Mouse (Mus musculus): Measurements from ENCODE around the gene Tmem97.

Gene Tmem97

DNA sequence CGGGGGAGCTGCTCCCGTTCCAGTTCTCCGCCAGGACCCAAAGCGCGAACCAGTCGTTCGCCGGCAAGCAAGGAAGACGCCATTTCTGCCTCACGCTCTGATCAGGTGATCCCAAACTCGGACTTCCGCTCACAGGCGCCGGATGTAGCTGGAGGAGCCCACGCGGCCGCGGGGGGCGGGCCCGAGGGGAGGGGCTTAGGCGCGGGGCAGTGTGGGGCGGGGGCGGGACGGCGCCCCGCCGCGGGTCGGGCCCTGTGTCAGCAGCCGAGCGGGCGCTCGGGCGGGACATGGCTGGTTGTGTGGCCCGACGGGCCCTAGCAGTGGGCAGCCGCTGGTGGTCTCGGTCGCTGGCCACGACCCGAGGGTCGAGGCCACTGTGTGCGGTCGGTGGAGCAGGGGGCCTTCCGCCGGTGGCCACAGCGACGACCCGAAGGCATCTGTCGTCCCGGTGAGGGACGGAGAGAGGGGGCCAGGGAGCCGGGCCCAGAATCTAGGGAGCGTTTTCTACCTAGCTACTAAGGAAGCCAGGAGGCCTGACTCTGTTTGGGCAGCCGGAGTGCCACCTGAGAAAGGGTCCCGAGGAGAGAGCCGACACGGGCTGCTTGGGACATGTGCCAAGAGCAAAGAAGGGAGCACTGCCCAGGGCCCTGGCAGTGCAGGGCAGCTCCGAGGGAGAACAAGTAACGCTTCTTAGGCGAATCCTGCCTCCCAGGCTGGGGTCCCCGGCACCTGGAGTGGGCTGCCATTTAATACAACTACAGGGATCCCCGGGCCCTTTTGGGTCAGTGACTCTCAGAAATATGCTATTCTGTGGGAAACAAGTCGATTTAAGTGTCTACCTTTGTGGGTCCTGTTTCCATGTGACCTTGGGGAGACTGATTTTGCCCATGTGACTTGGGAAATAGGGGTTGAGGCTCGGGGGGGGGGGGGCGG is 38.3 kb downstream of the Tmem97 start, which contains the start of the genes Tmem199 and Poldip2:
Gene Tmem199, minus strand, starts transcription at position 148 of the 933 bp plus-strand sequence.
Gene Poldip2, plus strand, starts transcription at position 169 of the 933 bp plus-strand sequence.
- peak; percentile 86 for DNase-seq

DNA sequence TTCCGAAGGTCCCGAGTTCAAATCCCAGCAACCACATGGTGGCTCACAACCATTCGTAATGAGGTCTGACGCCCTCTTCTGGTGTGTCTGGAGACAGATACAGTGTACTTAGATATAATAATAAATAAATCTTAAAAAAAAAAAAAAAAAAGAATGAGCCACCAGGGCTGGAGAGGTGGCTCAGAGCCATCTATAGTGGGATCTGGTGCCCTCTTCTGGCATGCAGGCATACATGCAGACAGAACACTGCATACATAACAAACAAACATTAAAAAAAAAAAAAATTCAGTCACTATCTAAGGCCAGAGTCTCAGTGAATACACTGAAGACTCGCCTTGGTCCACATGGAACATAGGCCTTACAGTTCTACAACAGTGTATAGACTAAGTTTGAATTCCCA is 41.4 kb downstream of the Tmem97 start:
- peak; percentile 44 for DNase-seq

DNA sequence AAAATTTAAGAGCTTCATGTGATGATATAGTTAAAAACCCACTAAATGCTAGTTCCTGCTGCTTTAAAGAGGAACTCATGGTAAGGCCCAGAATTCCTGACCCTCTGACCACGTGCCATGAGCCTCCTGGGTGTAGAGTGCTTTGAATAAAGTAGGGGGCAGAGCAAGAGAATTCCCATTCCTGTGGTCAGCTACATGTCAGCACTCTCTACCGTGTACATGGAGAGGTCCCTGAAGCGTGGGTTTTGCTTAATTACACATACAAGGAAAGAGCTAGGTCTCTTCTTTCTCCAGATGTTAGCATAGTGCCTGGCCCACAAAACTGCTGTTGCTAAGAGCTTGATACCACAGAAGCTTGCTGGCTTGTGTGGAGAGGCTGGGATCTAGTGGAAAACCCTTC is 45.1 kb downstream of the Tmem97 start:
- no peak for DNase-seq

DNA sequence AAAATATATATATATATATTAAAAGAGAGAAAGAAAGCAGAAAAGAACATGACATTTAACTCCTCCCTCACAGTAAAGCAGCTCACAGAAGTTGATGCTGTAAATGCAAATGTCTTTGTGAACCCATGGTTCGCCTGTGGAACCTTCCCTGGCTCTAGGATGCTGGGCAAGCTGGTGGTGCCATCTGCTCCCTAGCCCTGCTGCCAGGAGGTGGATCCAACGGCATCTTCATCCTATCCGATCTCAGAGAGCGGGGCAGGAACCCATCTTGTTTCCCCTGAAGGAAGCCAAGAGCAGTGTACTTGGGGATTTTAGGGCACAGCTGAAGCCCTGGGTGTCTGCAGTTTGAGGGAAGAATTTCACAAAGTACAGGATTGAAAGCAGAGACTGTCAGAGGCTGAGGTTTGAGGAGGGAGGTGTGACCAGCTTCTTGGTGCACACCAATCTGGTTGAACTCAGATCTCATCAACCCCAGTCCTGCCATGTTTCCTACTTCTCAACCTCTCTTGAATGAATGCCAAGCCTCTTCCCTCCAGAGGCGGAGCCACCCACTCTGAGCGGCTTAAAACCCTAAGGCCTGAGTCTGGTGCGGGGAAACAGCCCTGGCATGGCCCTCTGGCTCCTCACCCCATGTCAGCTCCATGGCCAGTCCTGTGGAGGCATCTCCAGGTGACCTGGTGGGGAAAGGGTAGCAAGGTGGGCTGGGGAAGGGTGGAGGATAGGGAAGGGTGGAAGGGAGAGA is 47.5 kb downstream of the Tmem97 start, which contains the start of gene Sebox:
Gene Sebox, plus strand, starts transcription at position 539 of the 742 bp plus-strand sequence.
- DNase-seq: peak; percentile 92

GRCm38 (mm10) chr11:78501529-78501928 is 49.0 kb downstream of the Tmem97 start:
- peak; percentile 61 for DNase-seq

- DNase-seq: no peak
Observed at GRCm38 (mm10) chr11:78500623-78501202, 49.9 kb downstream of the Tmem97 start.

- DNase-seq: peak; percentile 53
Observed at GRCm38 (mm10) chr11:78499543-78499942, 51.0 kb downstream of the Tmem97 start.

- no peak for DNase-seq
Observed at GRCm38 (mm10) chr11:78499004-78499403, 51.6 kb downstream of the Tmem97 start, which contains the start of gene Vtn. TSS of gene Vtn (plus strand) at chr11:78499091.

GRCm38 (mm10) chr11:78497544-78498522 is 52.7 kb downstream of the Tmem97 start, which contains the start of gene Sarm1:
TSS of gene Sarm1 (minus strand) at chr11:78497754.
- peak; percentile 99 for DNase-seq

DNA sequence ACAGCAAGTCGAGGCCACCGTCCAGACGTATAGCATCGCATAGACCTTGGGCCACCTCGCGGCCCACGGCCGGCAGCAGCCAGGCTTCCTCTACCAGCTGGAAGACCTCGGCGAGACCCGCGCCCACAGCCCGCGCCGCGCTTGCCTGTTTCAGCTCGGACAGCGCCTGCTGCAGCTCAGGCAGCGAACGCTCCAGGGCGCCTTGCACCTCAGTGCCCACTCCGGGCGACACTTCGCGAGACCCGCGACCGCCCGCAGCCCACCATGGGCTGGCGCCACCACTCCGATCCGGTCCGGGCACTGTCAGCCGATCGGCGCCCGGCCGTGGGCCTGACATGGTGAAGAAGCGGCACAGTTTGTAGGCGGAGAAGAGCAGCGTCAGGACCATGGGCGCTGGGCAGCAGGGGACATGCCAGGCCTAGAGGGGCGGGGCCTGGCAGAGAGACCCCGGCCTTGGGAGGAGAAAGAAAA is 53.5 kb downstream of the Tmem97 start:
- DNase-seq: peak; percentile 73

GRCm38 (mm10) chr11:78495904-78496303 is 54.7 kb downstream of the Tmem97 start:
- DNase-seq: no peak

All from cerebellum, adult 9-10 months (tissue).